Mouse (Mus musculus) lung, postnatal 25 days (tissue): ENCODE data around the gene Trim7.
"Not testable (repeated sequence)": the region's sequence is repeated elsewhere in the genome, so short reads cannot be mapped to it uniquely, and the experiment has no call there.

Experiments used
- DNase-seq: peaks from one replicate; pipeline ENCODE4 v3.0.0; 2022; ENCODE audit warnings: low spot score

Trim7 gene

DNA sequence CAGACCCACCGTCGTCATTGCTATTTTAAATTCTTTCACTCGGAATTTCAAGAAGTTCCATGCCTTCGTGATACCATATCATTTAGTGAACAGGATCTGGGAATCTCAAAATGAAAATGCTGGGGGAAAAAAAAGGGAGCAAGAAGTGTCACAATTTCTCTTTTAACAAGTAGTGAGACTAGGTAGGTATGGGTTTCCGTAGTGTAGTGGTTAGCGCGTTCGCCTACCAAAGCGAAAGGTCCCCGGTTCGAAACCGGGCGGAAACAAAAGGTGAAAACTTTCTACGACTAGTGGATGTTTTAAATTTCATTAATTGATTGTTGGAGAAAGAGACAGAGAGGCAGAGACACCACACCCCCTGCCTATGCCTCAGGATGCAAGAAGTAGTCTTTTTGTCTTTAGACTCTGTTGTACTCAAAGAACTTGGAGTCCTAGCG, 2.4 kb upstream of the Trim7 start:
- peak; percentile 60 for DNase-seq

DNA sequence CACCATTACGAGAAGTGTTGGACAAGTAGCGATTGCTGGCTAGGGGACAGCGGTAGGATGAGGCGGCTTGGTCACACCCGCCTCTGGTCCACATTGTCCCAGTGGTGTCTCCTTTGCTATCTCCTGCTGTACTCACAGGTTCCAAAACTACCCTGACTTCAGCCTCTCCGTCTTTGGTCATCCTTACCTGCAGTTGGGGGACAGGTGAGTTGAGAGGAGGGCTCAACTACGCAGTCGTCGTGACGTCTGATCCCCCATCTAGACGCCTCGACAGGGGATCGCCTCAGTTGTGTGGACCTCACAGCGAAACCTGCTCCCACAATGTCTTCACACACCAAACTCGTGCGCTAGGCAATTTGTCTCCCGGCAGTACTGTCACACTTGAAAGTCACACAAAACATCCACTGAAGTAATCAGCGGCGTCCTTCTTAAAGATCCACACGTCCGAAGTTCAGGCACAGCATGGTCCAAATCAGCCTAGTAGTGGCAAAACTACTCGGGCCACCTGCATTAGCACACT, 1.6 kb upstream of the Trim7 start:
- no peak for DNase-seq

DNA sequence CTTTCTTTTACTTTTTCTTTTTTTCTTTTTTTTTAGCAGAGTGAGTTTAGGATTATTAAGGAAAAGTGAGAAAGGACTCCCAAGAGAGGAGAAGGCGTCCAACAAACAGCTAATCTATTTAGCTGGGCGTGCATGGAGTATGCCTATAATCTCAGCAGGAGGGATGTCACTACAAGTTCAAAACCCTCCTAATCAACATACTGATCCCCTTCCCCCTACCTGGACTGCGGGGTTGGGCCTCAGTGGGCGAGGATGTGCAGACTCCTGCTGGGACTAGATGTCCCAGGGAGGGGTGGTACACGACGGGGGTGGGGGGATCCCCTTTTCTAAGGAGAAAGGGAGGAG, 784 bp downstream of the Trim7 start:
- DNase-seq: no peak

DNA sequence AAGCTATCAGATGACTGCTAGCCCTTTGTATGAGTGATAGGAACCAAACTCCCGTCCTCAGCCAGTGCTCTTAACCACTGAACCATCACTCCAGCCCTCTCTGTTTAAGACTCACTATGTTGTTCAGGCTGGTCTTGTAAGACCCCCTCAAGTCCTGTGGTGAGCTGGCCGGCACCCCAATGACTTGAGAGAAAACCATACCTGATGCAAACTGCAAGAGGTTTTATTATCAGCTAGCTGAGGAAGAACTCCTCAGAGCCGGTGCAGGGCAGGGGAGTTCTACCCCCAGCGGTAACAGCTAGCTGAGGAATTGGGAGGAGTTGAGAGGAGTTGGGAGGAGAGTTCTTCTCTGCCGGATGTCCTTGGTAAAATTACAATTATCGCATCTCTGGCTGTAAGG, 2.0 kb downstream of the Trim7 start:
- DNase-seq: no peak

DNA sequence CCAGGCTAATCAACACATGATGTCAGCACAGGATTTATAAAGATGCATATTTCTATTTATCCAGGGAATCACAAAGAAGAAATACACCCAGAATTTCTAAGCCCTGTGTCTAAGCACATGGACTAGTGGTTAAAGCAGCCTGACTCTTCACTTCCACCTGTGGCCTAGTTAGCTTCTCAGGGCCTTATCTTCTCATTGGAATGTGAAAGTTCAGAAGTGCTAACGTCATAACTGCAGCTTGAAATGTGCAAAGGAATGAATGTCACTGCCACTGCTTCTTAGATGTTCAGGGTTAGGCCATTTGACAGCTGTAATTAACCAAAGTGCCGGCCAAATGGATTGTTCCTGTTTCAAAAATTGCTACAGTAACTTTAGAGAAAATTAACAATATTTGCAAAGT, 4.3 kb downstream of the Trim7 start:
- DNase-seq: peak; percentile 32

DNA sequence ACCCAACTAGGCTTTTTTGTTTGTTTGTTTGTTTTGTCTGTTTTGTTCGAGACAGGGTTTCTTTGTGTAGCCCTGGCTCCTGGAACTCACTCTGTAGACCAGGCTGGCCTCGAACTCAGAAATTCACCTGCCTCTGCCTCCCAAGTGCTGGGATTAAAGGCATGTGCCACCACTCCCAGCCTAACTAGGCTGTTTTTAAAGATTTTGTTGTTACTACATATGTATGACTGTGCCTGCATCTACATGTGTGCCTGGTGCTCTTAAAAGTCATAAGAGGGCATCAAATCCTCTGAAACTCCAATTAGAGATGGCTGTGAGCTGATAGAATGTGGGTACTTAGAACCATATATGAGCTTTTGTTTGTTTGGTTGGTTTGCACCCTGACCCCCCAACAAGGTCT, 5.3 kb downstream of the Trim7 start:
- no peak for DNase-seq

DNA sequence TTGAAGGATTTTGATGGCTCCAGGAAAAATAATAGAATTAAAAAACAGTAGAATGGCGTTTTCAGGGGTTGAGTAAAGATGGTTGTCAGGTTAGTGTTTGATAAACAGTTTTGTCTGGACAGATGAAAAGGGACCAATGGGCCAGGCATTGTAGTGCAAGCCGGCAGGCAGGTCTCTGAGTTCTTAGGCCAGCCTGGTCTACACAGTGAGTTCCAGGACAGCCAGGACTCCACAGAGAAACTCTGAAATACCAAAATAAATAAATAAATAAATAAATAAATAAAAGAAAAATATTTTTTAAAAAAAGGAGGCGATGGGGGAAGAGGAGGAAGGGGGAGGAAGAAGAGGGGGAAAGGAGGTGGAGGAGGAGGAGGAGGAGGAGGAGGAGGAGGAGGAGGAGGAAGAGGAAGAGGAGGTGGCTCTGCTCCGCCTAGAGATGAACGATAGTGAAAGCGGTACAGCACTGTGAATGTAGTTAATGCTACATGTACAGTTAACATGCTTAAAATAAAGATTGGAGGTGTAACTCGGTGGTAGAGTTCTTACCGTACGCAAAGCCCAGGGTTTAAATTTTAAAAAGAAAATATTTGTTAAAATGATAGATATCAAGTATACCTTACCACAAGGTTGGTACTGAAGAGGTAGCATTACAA, 7.3 kb downstream of the Trim7 start:
- DNase-seq: no peak

DNA sequence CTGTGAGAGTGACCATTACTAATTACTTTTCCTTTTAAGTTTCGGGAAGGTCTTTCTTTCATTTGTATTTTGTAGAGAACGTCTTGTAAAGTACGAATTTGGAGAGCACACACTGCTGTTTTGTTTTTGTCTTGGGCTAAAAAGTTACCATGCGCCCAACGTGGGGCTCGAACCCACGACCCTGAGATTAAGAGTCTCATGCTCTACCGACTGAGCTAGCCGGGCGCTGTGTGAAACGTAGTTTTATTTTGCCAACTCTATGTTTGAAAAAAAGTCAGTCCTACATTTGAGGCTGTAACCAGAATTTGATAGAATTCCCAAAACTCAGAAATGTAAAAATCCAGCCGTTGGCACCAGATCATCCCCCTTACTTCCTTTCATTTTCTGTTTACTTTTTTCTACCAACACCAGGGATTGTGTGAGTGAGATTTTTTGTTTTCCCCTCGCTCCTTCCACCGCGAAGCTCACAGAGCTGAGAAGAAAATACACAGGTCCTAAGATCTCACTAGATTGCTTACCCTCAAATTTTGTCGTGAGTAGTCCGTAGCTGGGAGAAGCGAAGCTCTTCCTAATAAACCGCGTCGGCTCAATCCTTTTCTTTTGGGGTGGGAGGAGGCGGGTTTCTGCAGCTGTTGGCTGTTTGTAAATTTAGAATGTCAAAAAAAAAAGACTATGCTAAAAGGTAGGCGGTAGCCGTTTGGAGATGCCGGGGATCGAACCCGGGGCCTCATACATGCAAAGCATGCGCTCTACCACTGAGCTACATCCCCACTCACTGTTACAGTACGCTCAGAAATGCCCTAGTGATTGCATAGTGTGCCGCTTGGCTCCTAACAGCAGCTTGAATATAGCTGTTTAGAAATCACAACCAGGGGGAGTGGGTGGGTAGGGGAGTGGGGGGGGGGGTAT, 8.0 kb downstream of the Trim7 start:
- peak; percentile 92 for DNase-seq

DNA sequence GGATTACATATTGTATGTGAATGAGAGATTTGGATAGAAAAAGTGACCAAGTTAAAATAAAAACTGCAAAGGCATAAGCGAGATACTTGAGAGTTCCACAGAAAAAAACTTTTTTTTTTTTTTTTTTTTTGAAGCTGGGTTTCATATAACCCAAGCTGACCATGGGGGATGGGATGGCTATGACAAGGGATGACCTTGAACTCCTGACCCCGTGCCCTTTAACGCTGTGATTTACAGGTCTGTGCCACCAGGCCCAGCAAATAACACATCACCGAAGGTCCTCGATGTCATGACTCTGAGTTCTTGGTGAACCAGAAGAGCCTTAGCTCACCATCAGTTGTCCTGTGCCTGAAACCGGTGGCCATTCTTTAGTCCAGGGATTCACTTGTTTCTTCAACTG, 10.0 kb downstream of the Trim7 start:
- DNase-seq: no peak

DNA sequence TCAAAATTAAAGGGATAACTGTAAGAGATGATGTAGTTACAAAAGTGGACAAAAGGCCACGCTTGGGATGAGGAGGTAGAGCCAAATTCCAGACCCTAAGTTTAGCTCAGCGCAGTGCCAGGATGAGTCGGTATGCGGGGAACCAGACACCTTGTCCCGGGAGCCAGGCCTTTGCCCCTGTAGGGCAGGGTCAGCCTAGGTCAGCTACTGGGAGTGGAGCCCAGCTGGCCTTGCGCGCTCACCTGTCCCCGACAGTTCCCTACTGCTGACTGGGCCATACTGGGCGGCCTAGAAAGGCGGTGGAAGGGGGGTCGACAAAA, 11.0 kb downstream of the Trim7 start:
- DNase-seq: no peak

DNA sequence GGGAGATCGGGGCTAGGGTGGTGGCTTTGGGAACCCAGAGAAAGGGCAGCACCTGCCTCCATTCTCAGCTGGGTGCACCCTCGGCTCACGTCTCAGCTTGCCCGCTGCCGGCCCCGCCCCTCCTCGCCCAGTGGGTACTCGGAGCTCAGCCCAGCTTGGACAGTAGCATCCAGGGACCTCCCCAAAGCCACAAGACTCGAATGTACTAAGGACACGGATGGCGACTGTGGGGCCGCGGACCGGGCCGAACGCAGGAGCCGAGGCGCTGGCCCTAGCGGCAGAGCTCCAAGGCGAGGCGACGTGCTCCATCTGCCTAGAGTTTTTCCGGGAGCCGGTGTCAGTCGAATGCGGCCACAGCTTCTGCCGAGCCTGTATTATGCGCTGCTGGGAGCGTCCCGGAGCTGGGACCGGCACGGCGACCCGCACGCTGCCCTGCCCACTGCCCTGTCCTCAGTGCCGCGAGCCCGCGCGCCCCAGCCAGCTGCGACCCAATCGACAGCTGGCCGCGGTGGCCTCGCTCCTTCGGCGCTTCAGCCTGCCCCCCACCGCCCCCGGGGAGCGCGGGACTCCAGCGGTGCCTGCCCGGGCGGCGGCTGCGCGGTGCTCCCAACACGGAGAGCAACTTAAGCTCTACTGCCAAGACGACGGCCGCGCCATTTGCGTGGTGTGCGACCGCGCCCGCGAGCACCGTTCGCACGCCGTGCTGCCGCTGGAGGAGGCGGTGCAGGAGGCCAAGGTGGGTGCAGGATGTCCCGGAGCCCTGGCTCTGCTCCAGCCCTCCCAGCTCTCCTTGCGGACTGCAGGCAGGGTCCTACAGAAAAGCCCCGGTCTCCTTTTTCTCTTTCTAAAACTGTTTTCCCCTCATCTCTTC, 11.6 kb downstream of the Trim7 start:
- DNase-seq: peak; percentile 66

DNA sequence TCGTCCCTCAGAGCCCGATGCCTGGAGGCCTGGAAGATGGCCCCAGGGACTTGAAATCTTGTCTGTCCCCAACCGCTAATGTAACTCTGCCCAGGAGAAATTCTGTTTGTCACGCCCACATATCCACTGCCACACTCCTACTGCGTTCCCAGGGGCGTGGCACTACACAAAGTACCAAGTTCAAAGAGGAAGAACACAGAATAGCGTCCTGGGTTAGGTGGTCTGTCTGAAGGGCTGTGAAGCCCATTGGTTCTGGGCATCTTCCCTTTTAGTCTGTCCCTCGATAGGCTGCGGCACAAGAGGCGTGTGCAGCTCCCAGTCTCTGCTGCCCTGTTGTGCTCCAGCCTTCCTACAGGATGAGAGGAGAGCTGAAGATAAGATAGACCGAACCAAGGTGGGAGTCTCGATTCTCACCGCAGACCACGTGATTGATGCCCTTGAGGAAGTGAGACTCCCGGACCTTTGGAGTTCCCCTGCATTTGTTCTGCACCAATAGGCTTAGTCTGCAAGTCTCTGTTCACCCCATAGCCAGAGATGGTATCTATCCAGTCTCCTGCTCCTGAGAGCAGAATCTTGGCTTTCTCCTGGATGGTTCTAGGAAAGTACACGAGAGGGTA, 12.3 kb downstream of the Trim7 start:
- DNase-seq: no peak

DNA sequence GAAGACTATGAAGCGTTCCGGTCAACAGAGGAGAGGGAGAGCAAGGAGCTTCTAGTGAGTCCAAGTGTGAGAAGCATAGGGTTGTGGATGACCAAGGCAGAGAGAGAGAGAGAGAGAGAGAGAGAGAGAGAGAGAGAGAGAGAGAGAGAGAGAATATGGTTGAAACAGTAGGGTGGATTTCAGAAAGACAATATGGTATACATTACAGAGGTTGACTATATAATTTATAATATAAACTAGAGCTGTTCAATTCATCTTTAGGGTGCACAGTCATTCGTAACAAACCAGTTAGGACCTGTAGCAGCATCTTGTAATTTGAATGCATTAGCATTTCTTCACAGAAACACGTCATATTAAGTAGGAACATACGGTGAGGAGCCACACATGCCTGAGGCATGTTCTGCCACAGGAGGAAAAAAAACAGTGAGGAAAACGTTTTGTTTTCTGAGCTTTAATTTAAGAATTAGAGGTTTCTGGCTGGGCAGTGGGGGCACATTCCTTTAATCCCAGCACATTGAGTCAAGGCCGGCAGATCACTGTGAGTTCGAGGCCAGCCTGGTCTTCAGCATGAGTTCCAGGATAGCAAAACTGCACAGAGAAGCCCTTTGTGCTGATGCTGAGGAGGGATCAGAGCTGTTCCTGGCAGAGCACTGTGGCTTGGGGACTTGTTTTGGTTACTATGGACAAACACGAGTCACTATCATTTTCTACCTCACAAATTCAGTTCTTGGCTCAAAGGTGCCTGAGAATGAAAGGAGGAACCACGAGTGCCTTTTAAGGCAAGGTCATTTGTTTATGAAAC, 13.1 kb downstream of the Trim7 start:
- DNase-seq: no peak

DNA sequence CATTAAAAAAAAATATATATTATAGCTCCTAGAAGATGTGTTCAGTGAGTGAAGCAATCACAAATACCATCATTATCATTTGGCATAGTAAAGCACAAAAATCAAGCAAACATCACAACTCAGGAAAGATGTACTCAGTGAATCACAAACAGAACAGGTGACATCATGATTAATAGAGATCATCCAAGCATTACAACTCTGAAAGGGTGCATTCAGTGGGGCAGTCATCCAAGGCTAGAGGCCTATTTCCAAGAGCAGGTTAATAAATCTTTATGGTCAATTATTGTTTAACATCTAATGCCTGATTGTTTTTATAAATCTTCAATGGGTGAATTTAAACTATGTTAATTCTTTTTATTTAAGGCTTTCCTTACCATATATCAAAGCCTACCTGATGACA, 14.9 kb downstream of the Trim7 start:
- no peak for DNase-seq

DNA sequence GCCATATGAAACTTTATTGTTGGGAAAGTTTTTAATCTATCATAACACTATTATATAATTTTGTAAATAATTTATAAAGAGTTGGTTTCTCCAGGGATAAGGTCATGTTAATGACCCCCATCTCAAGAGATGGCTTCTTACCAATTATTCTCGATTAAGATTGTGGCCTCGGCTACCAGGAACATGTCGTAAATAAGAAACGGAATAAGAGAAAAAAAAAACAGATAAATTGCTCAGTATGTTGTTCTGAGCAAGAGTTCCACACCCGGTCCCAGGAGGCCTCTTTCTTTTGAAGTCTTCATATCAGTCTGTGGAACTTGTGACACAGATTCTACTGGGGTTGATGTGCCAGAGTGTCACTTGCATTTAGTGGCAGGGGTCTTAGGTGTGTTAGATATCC, 15.3 kb downstream of the Trim7 start:
- DNase-seq: no peak

DNA sequence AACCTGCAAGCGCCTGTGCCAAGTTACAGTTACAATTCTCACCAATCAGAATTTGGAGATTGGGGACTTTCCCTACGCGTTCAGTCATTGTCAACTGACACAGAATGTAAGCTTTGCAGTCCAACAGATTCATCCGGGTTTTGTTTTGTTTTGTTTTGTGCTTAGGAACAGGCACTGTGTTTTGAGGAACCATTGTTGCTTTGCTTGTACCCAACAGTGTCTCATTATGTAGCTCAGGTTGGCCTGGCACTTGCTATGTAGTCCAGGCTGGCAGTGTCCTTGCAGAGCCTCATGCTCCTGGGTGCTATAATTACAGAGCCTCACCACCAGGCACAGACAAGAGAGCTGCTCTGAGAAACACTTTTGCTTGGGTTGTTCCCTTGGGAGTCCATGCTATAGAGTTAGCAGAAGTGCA, 16.4 kb downstream of the Trim7 start:
- DNase-seq: no peak

DNA sequence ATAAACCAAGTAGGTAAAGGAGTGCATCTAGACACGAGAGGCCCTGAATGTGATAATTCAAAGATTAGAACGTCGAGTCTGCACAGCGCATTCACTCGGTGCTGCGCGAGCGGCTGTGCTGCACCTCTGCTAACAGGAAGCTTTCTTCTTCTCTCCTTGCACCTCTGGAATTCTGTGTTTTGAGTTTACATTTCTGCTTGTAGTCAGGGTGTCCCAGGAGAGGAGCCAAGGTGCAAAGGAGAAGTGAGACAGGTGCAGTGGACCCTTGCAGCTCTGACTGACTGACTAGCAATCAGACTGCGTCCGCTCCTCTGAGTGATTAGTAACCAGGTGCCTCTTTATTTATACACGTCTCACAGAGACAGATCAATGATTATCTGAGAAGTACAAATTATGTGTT, 17.3 kb downstream of the Trim7 start:
- DNase-seq: no peak

DNA sequence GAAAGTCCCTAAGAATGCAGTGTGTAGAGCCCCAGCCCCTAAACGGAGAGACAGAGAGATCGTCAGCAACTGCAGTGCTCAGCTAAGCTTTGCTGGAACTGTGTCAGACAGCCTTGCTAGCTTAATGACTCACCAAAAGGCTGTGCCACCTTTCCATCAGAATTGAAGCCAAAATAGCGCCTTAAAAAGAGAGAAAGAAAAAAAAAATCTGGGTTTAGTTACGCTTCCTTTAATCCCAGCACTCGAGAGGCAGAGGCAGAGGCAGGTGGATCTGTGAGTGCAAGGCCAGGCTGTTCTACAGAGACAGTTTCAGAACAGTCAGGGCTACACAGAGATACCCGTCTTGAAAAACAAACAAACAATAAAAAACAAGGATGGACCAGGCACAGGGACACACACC, 18.4 kb downstream of the Trim7 start:
- DNase-seq: no peak

DNA sequence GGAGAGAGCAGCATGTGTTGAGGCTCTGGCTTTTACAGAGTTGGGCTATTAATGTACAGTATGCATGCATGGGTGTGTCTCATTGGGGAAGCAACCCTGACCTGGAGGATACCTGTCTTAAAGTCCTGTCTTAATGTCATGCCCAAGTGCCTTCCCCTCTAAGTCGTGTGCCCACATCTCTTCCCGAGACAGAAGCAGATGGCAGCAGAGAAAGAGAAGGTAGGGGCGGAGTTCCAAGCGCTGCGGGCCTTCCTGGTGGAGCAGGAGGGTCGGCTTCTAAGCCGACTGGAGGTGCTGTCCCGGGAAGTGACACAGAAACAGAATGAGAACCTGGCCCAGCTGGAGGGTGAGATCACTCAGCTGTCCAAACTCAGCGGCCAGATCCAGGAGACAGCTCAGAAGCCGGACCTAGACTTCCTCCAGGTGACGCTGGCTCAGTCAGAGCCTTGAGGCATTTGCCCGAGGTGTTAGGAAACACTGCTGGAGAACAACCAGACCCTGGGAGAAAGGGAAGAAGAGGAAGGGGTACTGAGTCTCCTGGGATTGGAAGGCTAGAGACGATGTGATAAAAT, 19.4 kb downstream of the Trim7 start:
- no peak for DNase-seq

DNA sequence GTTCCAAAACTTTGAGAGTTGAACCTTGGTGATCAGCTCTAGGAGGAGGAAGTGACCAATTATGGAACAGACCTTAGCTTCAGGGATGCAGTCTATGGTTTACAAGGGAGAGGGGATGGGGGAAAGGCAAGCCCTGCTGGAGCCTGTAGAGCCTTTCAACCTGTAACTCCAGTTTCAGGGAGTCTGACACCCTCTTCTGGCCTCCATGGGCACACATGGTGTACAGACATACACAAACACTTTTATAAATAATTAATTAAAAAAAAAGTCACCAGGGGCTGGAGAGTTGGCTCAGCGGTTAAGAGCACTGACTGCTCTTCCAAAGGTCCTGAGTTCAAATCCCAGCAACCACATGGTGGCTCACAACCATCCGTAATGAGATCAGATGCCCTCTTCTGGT, 20.4 kb downstream of the Trim7 start:
- DNase-seq: not testable (repeated sequence)

DNA sequence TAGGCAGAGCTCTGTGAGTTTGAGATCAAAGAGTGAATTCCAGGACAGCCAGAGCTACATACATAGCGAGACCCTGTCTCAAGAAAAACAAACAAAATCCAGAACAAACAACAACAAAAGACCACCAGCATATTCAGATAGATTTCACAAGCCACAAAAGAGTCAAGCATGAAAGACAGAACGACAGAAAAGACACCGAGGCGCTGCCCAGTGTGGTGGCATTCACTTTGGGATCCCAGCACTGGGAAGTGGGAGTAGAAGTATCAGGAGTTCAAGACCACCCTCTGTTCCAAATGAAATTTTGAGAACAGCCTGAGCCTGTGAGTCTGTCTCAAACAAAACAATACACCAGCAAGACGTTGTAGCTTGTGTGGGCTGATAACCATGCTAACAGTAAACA, 20.9 kb downstream of the Trim7 start:
- DNase-seq: no peak
